Mouse (Mus musculus): ENCODE measurements around the gene Tinagl1.

The Tinagl1 gene

GRCm38 (mm10) chr4:130175072-130175711, at the start of gene Tinagl1:
Gene Tinagl1, minus strand, starts transcription at chr4:130175122.
- DNase-seq (ENCODE audit: low read depth, low spot score) = no peak

- no peak for DNase-seq (ENCODE audit: low read depth, low spot score)
These were observed 49.1 kb upstream of the Tinagl1 start for GRCm38 (mm10) chr4:130224071-130224470.

- no peak for DNase-seq (ENCODE audit: low read depth, low spot score)
These were observed 47.3 kb upstream of the Tinagl1 start, which contains the start of gene Gm853 for GRCm38 (mm10) chr4:130222179-130222578. Gene Gm853, minus strand, starts transcription at chr4:130222401.

- no peak for DNase-seq (ENCODE audit: low read depth, low spot score)
These were observed 45.3 kb upstream of the Tinagl1 start for GRCm38 (mm10) chr4:130220176-130220575.

- DNase-seq (ENCODE audit: low read depth, low spot score) = no peak
These were observed 40.5 kb upstream of the Tinagl1 start for GRCm38 (mm10) chr4:130215392-130215791.

- DNase-seq (ENCODE audit: low read depth, low spot score) = no peak
These were observed 38.9 kb upstream of the Tinagl1 start for GRCm38 (mm10) chr4:130213857-130214256.

GRCm38 (mm10) chr4:130213197-130213596, 38.3 kb upstream of the Tinagl1 start:
- no peak for DNase-seq (ENCODE audit: low read depth, low spot score)

- DNase-seq (ENCODE audit: low read depth, low spot score) = no peak
These were observed 37.5 kb upstream of the Tinagl1 start for GRCm38 (mm10) chr4:130212421-130212820.

- DNase-seq (ENCODE audit: low read depth, low spot score) = no peak
These were observed 36.9 kb upstream of the Tinagl1 start for GRCm38 (mm10) chr4:130211870-130212269.

- DNase-seq (ENCODE audit: low read depth, low spot score) = peak; percentile 68
These were observed 24.1 kb upstream of the Tinagl1 start for GRCm38 (mm10) chr4:130198694-130199670.

- no peak for DNase-seq (ENCODE audit: low read depth, low spot score)
These were observed 21.6 kb upstream of the Tinagl1 start for GRCm38 (mm10) chr4:130196542-130196941.

- DNase-seq (ENCODE audit: low read depth, low spot score) = no peak
These were observed 21.0 kb upstream of the Tinagl1 start for GRCm38 (mm10) chr4:130195924-130196323.

- DNase-seq (ENCODE audit: low read depth, low spot score) = no peak
These were observed 17.3 kb upstream of the Tinagl1 start for GRCm38 (mm10) chr4:130192266-130192665.

- DNase-seq (ENCODE audit: low read depth, low spot score) = no peak
These were observed 14.7 kb upstream of the Tinagl1 start for GRCm38 (mm10) chr4:130189606-130190005.

GRCm38 (mm10) chr4:130188806-130189297, 13.9 kb upstream of the Tinagl1 start:
- DNase-seq (ENCODE audit: low read depth, low spot score) = peak; percentile 71

- no peak for DNase-seq (ENCODE audit: low read depth, low spot score)
These were observed 12.0 kb upstream of the Tinagl1 start for GRCm38 (mm10) chr4:130186891-130187290.

GRCm38 (mm10) chr4:130186450-130186849, 11.5 kb upstream of the Tinagl1 start:
- DNase-seq (ENCODE audit: low read depth, low spot score) = no peak

- DNase-seq (ENCODE audit: low read depth, low spot score) = no peak
These were observed 9.0 kb upstream of the Tinagl1 start for GRCm38 (mm10) chr4:130183879-130184278.

- no peak for DNase-seq (ENCODE audit: low read depth, low spot score)
These were observed 8.1 kb upstream of the Tinagl1 start for GRCm38 (mm10) chr4:130183023-130183422.

- DNase-seq (ENCODE audit: low read depth, low spot score) = no peak
These were observed 7.0 kb upstream of the Tinagl1 start for GRCm38 (mm10) chr4:130181886-130182285.

GRCm38 (mm10) chr4:130180909-130181602, 6.1 kb upstream of the Tinagl1 start:
- no peak for DNase-seq (ENCODE audit: low read depth, low spot score)

GRCm38 (mm10) chr4:130179876-130180275, 5.0 kb upstream of the Tinagl1 start:
- no peak for DNase-seq (ENCODE audit: low read depth, low spot score)
